Mouse (Mus musculus) megakaryocyte, embryonic 14.5 days (primary cell): ENCODE measurements around the gene Wap.

Source experiments
- FLI1 ChIP-seq: IDR thresholded peaks from 2 replicates; pipeline ENCODE4 v1.6.1; 2012; ENCODE audit warnings: low read length, inconsistent platforms, mixed read lengths
- GATA1 ChIP-seq: IDR thresholded peaks from 3 replicates; pipeline ENCODE4 v1.6.1; 2012; ENCODE audit warnings: mixed read lengths, low read length, inconsistent platforms, borderline replicate concordance

GRCm38 (mm10) chr11:6598191-6598889 is 40.1 kb downstream of the Wap start:
- TF ChIP-seq GATA1: no peak
- no peak for TF ChIP-seq FLI1
